Mouse (Mus musculus) kidney, adult 11 months (tissue): Measurements from ENCODE around the gene Sf1.

Experiments used
- DNase-seq: peaks from one replicate; pipeline ENCODE4 v3.0.0; 2022

Gene Sf1

GRCm38 (mm10) chr19:6341453-6342077 is 21.9 kb upstream of the Sf1 start:
- no peak for DNase-seq

- no peak for DNase-seq
Measured at GRCm38 (mm10) chr19:6342276-6342933, 21.1 kb upstream of the Sf1 start.

GRCm38 (mm10) chr19:6343066-6343925 is 20.2 kb upstream of the Sf1 start:
- DNase-seq, result no peak

GRCm38 (mm10) chr19:6343996-6344395 is 19.5 kb upstream of the Sf1 start:
- no peak for DNase-seq

GRCm38 (mm10) chr19:6346023-6346422 is 17.5 kb upstream of the Sf1 start:
- no peak for DNase-seq

- no peak for DNase-seq
Measured at GRCm38 (mm10) chr19:6346661-6347060, 16.8 kb upstream of the Sf1 start.

GRCm38 (mm10) chr19:6347615-6348014 is 15.9 kb upstream of the Sf1 start:
- no peak for DNase-seq

- DNase-seq, result no peak
Measured at GRCm38 (mm10) chr19:6348717-6349116, 14.8 kb upstream of the Sf1 start.

- peak; percentile 58 for DNase-seq
Measured at GRCm38 (mm10) chr19:6349215-6349983, 14.1 kb upstream of the Sf1 start.

- no peak for DNase-seq
Measured at GRCm38 (mm10) chr19:6351431-6352106, 11.9 kb upstream of the Sf1 start.

- no peak for DNase-seq
Measured at GRCm38 (mm10) chr19:6352107-6352505, 11.4 kb upstream of the Sf1 start.

GRCm38 (mm10) chr19:6354030-6354429 is 9.5 kb upstream of the Sf1 start:
- DNase-seq, result no peak

GRCm38 (mm10) chr19:6361291-6361690 is 2.2 kb upstream of the Sf1 start:
- DNase-seq, result no peak

GRCm38 (mm10) chr19:6363091-6363410 is 439 bp upstream of the Sf1 start:
- DNase-seq, result no peak

GRCm38 (mm10) chr19:6364317-6364725 is 831 bp downstream of the Sf1 start:
- peak; percentile 90 for DNase-seq

GRCm38 (mm10) chr19:6364842-6365241 is 1.4 kb downstream of the Sf1 start:
- DNase-seq, result no peak

- no peak for DNase-seq
Measured at GRCm38 (mm10) chr19:6370175-6370574, 6.7 kb downstream of the Sf1 start.

- DNase-seq, result no peak
Measured at GRCm38 (mm10) chr19:6372433-6372832, 8.9 kb downstream of the Sf1 start.

GRCm38 (mm10) chr19:6373539-6374400 is 10.3 kb downstream of the Sf1 start:
- peak; percentile 49 for DNase-seq

GRCm38 (mm10) chr19:6374571-6374970 is 11.1 kb downstream of the Sf1 start:
- no peak for DNase-seq

GRCm38 (mm10) chr19:6375423-6376254 is 12.1 kb downstream of the Sf1 start:
- DNase-seq, result no peak
